Mouse (Mus musculus): ENCODE measurements at regions not wholly inside any gene's neighbourhood (a gene's known extent, or its start where the extent isn't known, plus 50 kb on each side); places are given as distances from the start of the nearest gene placed in this dataset.
"Not testable (repeated sequence)": the region's sequence is repeated elsewhere in the genome, so short reads cannot be mapped to it uniquely, and the experiment has no call there.

DNA sequence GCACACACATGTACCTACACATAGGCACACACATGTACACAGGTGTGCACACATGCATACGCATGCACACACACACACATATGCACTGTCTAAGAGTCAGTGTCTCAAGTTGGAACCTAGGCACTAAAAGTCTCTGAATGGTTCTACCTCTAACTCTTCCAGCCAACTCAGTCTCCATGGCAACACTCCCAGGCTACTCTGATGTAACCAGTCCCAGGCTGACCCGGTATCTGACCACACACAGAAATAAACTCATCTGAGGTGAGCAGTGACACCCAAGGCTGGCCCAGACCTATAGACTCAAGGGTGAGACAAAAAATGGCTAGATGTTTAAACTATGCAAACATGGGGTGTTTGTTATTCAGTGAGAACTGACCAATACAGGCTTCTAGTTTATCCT, 262.1 kb downstream of the Setd4 start:
- no peak for DNase-seq (ENCODE audit: low spot score in 2 of 2)

DNA sequence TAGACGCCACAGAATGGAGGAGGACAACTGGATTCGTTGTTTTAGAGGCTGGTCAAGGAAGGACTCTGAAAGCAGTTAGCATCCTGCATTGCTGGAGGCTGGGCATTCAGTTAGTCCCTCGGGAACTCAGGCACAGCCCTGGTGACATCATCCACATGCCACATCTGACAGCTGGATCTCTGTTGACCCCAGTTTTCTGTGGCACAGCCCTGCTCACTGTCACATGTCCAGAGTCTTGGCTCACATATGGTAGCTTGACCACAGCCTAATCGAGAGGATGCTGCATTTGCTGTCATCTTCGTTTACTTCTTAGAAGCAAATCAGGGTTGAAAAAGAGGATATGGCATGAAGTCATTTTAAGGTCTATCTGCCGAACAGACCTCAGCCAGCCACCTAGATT, 265.1 kb downstream of the Setd4 start:
- DNase-seq (ENCODE audit: low spot score in 2 of 2) = no peak

DNA sequence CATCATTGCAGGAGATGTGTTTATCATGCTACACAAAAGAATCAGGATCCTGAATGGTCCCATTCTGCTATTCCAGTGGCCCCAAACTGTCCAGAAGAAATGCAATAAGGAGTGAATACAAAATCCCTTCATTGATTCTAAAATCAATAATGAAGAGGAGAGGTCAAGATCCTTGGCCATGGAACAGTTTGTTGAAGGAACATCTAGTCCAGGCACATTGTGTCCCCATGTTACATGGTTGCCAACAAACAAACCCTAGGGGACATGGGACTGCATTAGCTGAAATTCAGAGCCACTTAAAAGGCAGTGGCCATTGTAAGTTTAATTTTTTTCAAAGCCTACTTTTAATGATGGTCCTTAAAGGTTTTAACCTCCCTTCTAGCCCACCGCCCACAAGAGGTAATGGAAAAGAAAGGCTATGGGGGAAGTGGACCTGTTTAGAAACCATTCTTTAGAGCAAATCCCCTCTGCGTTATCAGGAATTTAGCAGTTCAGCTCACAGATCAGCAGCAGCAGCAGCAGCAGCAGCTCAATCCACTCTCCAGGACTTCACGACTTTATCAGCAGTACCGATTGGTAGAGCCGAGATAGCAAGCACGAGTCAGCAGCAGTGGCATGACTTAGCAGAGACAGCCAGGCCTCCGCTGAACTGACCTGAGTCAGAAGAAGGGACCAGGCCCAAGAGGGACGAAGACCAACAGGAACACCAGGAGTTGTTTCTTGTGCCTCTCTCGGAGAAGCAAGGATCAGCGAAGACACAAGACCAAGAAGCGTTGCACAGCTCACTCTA, 268.3 kb downstream of the Setd4 start:
- DNase-seq (ENCODE audit: low spot score in 2 of 2) = no peak

DNA sequence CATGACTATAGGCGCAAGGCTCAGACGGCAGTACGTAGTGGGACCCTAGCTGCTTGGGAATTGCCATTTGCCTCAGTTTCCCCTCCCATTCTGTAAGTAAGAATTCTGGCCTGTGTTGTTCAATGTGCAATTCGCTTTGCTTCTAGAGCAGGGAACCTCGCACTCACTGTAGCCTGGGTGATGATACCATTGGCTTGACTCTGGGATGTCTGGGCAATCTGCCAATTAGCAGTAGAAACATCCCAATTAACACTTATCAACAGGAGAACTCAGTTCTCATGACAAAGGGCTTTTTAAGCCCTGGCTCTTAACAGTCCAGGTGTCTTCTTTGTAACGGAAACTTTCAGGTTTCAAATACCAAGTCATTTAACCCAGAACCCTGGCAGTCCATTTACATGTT, 270.2 kb downstream of the Setd4 start:
- DNase-seq (ENCODE audit: low spot score in 2 of 2) = no peak

DNA sequence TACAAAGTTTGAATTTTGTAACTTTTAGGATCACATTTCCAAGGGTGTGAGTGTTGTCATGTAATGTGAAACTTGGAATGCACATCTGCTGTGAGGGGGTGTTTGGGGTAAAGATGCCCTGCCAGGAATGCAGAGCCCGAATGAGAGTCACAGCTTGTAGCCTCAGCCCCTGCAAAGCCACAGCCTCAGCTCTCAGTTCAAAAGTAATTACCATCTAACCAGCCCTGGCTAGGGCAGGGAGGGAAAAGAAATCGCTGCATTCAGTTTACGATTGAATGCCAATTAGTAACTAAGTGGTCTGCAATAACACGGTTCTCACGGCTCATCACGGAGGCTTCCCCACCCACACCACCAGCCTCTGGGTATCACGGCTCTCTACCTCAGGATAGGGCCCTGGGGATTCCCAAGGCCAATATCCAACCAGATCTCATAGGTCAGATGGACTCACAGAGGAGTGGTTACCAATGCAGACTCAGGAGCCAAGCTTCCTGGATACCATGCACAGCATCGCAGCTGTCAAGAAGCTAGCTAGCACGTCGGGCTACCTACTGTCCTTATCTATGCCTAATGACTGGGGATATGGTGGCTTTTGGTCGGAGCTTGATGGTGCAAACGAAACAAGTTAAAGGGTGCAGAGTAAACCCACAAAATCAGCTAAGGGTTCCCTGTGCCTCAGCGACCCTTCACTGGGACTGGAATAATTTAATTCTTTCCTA, 275.0 kb downstream of the Setd4 start:
- DNase-seq (ENCODE audit: low spot score in 2 of 2) = no peak

DNA sequence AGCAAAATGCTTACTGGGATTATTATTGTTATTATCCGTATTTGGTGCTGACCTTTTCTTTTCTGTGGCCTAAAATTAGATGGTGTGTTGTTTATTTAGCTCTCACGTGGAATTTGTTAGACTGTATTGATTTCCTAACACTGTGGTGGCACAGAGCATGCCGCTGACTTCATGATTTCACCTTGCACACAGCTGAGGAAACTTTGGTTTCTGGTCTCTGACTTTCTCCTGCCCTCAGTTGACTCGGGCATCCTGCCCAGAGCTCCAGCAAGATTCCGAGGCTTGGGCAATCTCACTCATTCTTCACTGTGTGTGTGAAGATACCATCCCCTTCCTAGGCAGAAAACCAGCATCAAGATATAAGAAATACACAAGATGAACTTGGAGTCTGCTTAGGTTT, 279.0 kb downstream of the Setd4 start:
- DNase-seq (ENCODE audit: low spot score in 2 of 2) = no peak

DNA sequence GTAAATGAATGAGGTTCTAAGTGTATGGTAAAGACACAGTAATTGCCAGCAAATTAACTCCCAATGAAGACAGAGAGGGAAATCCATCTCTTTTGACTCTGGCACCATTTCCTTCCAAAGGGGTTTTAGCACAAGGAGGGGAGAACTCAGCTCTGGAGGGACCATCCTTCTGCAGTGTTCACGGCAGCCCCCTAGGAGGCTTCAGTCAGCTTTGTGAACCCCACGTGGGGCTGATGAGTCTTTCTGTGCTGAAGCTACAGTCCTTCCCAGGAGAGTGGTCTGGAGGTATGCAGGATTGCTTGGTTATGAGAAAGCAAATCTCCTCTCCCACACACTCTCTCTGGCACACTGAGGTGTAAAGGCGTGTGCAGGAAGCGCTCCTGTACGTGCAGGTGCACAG, 280.7 kb downstream of the Setd4 start:
- no peak for DNase-seq (ENCODE audit: low spot score in 2 of 2)

DNA sequence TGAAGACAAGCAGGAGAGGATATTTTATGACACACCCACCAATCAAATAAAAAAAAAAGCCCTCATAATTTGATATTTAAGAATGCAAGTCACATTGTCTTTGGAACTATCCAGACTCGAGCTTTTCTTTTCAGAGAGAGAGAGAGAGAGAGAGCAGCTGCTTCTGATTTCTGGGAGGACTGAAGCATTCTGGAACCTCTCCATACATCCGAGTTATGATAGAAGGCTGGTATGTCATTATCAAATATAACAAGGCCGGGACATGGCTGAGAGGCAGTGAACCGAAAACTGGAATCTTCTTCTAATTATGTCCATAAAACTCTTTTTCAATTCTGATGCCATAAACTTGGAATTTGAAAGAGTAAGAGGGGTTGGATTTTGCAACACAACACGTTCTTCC, 284.3 kb downstream of the Setd4 start:
- DNase-seq (ENCODE audit: low spot score in 2 of 2) = no peak

DNA sequence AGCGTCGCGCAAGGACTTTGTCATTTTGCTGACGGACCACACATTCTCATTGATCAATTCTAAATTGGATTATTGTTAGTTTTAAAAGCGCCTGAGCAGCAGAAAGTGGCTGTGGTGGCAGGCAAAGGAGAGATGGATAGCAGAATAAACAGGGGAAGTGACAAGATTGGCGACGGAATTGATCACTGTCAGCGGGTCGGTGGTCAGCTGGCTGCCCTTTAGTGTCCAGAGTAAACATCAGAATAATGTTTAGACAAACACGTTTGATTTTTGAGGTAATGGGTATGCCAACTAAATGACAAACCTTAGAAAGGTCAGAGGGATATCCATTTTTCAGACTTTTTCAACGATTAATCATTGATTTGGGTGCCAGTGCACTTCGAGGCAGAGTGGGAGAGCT, 292.2 kb downstream of the Setd4 start:
- no peak for DNase-seq (ENCODE audit: low spot score in 2 of 2)

DNA sequence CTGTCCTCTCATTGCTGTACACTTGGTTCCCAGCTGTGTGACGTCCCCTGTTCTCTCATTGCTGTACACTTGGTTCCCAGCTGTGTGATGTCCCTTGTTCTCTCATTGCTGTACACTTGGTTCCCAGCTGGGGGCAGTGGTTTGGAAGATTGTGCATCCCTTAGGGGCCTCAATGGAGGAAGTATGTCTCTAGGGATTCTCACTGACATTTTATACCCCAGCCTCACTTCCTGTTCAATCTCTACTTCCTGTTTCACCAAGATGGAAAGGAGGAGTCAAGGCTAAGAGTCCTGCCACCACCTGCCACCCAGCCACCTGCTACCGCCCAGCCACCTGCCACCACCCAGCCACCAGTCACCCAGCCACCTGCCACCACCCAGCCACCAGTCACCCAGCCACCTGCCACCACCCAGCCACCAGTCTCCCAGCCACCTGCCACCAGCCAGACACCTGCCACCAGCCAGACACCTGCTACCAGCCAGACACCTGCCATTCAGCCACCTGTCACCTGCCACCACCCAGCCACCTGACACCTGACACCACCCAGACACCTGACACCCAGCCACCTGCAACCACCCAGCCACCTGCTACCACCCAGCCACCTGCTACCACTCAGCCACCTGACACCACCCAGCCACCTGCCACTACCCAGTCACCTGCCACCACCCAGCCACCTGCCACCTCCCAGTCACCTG, 295.1 kb downstream of the Setd4 start:
- no peak for DNase-seq (ENCODE audit: low spot score in 2 of 2)

DNA sequence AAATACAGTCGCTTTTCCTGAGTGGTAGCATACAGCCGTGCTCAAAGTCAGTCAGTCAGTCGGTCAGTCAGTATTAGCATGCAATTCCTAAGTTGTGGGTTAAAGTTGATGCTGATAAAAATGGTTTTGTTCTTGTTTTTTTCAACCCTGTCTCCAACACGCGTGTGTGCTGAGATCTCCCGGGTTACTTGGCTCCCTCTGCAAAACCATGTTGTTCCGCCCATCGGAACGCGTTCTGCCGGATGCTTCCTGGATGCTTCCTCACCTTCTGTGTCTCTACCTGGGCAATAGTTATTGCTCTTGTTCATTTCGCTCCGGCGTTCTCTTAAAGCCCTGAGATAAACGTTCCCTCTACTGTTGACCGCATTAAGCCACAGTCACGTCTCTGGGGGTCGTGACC, 296.9 kb downstream of the Setd4 start:
- DNase-seq (ENCODE audit: low spot score in 2 of 2) = no peak

DNA sequence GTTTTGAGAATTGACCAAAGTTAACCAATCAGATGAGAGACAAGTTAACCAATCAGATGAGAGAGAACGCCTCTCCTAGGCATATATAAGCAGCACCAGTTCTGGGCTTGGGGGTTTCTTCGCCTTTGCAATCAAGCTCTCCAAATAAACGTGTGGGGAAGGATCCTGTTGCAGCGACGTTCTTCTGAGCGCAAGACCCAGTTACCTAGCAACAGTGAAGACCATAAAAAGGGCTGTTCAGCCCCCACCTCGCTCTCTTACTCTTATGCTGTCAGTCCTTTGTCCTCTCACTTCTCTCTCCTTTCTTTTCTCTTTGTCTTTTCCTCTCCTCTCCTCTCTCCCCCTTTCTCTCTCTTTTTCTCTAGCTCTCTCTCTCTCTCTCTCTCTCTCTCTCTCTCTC, 297.7 kb downstream of the Setd4 start:
- DNase-seq (ENCODE audit: low spot score in 2 of 2) = not testable (repeated sequence)

DNA sequence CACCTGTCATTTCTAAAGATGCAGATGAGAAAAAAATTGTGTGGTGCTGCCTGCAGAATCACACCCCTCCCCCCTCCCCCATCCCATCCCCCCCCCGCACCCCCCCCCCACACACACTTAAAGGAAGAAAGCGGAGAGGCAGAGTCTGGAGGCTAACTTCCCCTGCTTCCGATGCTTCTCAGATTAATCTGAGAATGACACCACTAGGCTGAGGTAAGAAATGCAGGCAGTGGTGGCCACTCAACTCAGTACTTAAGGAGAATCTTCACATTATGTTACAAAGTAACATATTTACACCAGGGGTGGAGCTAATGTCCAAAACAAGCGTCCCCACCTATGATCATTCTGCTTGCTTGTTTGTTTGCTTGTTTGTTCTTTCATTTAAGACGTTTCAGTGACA, 309.4 kb downstream of the Setd4 start:
- no peak for DNase-seq (ENCODE audit: low spot score in 2 of 2)

DNA sequence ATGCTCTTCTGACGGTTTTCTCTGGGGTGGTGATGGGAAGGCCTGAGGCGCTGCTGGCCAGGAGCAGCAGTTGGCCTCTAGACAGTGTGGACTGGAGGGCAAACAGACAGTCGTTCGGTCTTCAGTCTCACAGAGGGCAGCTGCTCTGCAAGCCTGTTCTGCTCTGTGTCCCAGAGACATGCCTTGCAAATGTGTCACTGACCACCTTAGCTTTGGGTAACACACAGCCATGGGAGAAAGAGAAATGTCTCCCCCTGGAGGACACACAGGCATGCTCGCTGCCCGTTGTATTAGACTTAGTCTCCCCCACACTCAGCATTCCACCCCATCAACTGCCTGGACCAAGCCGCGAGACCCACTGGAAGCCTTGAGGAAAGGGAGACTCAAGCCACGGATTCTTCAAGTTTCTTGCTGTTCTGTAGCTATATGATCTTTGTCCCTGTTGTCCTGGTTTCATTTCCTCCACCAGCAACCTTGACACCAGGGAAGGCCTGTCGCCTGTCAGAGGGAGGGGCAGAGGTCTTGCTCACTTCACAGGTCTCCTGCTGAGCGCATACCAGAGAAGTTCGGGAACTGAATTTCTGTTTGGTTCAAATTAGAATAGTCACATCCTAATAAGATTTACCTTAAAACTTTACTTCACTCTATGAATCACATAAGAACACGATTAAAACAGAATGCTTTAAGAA, 310.8 kb downstream of the Setd4 start:
- peak; percentile 46 to 51 for DNase-seq (ENCODE audit: low spot score in 2 of 2)

DNA sequence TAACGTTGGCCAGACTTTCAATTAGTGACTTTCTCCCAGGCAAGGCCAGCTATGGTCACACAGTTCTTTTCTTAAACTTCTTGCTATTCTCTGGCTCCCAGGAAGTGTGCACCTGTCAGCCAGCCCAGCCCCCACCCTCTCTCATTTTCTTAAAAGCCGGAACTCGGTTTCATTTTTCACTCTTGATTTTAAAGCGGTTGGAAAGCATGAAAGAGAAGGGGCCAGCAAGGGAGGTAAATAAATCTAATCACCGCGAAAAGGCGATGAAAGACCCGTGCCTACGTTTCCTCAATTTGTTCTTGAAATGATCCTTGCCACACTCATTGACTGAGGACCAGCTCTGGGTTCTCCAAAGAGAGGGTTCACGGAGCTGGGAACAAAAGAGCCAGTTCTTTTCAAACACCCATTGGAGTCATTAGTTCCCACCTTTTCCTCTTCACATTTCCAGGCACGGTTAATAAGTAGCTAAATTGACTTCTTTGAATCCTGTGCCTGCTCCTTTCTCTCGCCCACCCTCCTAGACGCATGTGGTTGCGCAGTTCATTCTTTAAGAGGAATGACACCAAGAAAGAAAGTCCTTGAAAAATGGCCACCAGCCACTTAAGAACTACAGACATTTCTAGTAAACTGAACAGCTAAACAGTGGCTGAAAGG, 311.6 kb downstream of the Setd4 start:
- no peak for DNase-seq (ENCODE audit: low spot score in 2 of 2)

DNA sequence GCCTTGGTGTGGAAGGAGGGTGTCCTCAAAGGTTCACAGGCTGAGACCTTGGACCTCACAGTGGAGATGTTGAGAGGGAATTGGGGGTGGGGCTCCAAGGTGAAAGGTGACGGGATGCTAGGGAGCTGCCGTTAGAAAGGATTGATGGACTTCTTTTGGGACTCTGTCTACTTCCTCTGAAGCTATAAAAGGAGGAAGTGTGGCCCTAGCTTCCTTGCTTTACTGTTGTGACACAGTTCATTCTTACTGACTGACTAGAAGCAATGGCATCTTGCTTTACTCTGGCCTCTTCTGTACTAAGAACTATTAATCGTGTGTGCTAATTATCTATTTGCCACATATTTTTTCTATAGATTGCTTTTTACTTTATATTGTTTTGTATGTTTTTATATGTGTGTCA, 315.8 kb downstream of the Setd4 start:
- DNase-seq (ENCODE audit: low spot score in 2 of 2) = no peak

DNA sequence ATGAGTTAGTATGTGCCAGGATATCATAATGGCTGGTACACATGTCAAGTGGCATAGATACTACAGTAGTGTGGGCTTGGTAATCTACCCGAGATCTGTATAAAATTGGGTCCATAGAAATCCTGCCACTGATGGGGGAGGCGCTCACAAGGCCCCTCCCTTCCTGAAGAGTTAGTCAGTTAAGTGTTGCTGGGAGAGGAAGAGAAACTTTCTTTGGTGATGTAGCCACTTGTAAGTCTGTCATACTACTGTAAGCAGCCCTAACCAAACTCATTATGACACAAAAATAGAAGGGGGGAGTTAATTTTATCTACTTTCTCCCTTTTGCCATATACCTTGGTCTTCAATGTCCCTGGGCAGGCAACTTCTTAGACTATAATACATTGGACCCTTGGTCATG, 316.3 kb downstream of the Setd4 start:
- DNase-seq (ENCODE audit: low spot score in 2 of 2) = no peak

DNA sequence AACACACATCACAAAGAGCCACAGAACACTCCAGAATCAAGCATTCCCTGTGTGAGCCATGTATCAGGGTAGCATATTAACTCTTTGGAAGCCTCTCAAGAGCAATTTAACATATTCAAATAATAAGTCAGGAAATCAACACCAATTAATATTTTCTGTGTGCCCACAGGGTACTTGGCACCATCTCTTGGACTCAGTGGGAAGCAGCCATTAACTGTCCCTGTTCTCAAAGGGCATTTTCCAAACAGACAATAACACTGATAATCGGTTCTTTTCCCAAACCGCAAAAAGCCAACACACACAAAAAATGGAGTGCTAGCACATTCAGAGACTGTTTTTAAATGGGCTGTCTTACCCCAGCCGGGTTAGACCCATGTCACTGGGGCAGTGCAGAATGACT, 317.0 kb downstream of the Setd4 start:
- no peak for DNase-seq (ENCODE audit: low spot score in 2 of 2)

DNA sequence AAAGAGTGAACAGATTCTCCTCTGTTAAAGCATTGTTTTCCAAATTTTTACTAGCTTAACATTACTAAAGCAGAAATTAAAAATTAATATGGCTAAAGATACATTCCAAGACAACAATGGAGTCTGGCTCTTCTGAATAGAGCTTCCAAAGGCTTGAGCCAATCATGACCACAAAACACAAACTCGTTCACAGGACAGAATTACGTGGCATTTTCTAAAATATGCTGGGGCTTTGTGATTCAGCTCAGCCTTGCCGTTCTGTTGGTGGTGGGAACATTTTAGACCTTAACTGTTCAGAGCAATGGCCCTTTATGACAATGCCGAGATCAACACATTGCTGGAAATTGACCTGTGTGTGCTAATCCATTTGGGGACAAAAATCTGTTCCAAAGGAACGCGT, 318.7 kb downstream of the Setd4 start:
- DNase-seq (ENCODE audit: low spot score in 2 of 2) = no peak

DNA sequence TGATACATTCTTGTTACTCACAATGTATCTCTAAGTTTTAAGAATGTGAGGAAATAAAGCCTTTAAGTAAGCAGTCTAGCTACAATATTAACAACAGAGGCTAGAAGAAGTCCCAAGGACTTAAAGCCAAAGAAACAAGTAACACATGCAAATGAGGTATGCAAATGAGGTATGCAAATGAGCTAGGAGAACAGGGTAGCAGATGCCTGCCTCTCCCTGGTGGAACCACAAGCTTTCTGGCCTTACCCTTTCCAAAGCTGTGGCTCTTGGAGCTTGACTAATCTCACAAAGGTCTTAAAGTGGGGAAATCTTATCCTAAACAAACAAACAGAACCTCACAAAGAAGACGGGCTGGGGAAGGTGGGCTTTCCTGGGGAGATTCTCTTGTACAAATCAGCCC, 322.1 kb downstream of the Setd4 start:
- DNase-seq (ENCODE audit: low spot score in 2 of 2) = no peak

DNA sequence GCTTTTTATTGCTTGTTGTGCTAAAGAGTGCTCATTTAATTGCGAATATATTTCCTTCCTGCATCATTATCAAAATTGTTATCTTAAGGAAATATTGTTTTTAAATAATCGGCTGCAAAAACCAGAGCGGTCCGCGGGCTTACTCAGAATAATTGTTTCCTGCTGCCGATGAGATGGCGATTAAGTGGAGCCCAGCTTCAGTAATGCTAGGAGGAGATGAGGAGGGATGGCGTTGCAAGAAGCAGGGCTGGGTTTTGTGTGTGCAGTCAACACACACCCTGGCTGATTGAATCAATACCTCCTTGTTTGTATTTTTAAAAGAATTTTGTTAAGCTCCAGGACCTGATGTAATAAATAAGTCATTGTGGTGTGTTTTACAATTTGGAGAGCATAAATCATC, 331.2 kb downstream of the Setd4 start:
- peak in 1 of 2 experiments; percentile 11 for DNase-seq (ENCODE audit: low spot score in 2 of 2)

DNA sequence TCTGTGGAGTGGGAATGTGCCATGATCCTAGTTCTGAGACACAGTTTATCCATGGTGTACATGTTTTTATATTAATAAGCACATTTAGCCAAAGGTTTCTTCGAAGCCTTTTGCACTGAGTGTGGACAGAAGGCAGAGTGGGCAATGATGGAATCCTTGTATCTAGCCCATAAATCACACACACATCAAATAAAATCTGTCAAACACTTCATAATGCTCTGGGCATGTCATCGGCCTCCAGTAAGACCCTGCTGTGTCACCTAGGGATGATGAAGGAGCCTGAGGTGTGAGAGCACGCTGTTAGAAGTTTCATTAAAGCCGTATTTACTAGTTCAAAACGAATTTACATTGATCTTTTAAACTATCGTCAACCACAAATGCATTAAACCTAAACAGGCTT, 331.7 kb downstream of the Setd4 start:
- DNase-seq (ENCODE audit: low spot score in 2 of 2) = no peak

All from urinary bladder, adult 18-20 months (tissue).